Mouse (Mus musculus): Measurements from ENCODE around the gene Cdh5. TPM values are rescaled to one million over a fixed set of nuclear protein-coding genes. Genes with fewer than 3 reads are reported as not detected.
A peak's percentile ranks its signal among the peaks of the same experiment; 100 is the strongest.

The Cdh5 gene
- polyA plus RNA-seq, 1 experiment from 2014 or later: 17.1 TPM

DNA sequence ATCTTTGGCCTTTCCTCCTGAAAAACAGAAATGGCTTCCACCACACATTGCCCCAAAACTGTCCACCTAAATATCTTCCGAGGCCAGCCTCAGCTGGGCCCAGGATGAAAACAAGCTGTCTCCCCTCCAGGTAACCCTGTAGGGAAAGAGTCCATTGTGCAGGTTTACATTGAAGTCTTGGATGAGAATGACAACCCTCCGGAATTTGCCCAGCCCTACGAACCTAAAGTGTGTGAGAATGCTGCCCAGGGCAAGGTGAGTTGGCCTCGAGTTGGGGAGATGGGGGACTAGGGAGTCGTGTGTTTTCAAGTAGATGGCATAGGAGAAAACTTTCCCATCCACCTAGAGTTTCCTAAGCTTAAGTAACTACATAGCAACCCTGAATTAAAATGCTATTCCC is 36.2 kb downstream of the Cdh5 start:
- H3K27me3 ChIP-seq (replicated peaks; ENCODE audit: control insufficient read depth, insufficient read depth, low read length): no peaks in the 10 kb centered on the region

DNA sequence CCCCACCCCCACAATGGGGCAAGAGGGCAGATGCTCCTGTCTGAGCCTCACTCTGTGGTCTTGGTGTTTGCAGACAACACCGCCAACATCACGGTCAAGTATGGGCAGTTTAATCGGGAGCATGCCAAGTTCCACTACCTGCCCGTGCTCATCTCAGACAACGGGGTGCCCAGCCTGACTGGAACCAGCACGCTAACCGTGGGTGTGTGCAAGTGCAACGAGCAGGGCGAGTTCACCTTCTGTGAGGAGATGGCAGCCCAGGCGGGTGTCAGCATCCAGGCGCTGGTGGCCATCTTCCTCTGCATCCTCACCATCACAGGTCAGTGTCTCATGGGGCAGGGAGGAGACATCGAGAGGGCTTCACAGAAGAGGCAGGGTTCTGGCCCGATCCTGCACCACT is 39.2 kb downstream of the Cdh5 start:
- Histone ChIP-seq H3K9me3 (ENCODE audit: control insufficient read depth, low read length) (no peaks in the 10 kb centered on the region), H3K4me2 (no peak overlapping the region), H3K36me3 (ENCODE audit: control insufficient read depth, insufficient read depth, low read length) (no peaks in the 10 kb centered on the region), H3K4me3 (ENCODE audit: low read depth, low read length) (no peak overlapping the region), H3K27me3 (replicated peaks; ENCODE audit: control insufficient read depth, insufficient read depth, low read length) (no peaks in the 10 kb centered on the region), H3K9ac (ENCODE audit: low read depth, low read length) (no peak overlapping the region), H3K4me1 (replicated peaks; ENCODE audit: control insufficient read depth, insufficient read depth, low read length) (no peaks in the 10 kb centered on the region), H3K27ac (ENCODE audit: low read depth, low read length) (no peak overlapping the region)
- DNase-seq (ENCODE audit: low spot score) (no peak), ATAC-seq (replicated peaks; ENCODE audit: low FRiP score) (no peak)
- 91% methylated on average over 13 of the region's 13 CpGs for WGBS

More for the DNA sequence above, 36.2 kb downstream of the Cdh5 start:
- no peak for ATAC-seq (replicated peaks; ENCODE audit: low FRiP score)
- no peaks in the 10 kb centered on the region for H3K4me1 ChIP-seq (replicated peaks; ENCODE audit: control insufficient read depth, insufficient read depth, low read length)
- WGBS: 71% methylated on average over 5 of the region's 5 CpGs
- no peak overlapping the region for H3K4me2 ChIP-seq
- H3K4me3 ChIP-seq (ENCODE audit: low read depth, low read length): no peak overlapping the region
- no peak overlapping the region for H3K27ac ChIP-seq (ENCODE audit: low read depth, low read length)
- H3K9me3 ChIP-seq (ENCODE audit: control insufficient read depth, low read length): no peaks in the 10 kb centered on the region
- no peaks in the 10 kb centered on the region for H3K36me3 ChIP-seq (ENCODE audit: control insufficient read depth, insufficient read depth, low read length)
- DNase-seq (ENCODE audit: low spot score): no peak
- no peak overlapping the region for H3K9ac ChIP-seq (ENCODE audit: low read depth, low read length)

DNA sequence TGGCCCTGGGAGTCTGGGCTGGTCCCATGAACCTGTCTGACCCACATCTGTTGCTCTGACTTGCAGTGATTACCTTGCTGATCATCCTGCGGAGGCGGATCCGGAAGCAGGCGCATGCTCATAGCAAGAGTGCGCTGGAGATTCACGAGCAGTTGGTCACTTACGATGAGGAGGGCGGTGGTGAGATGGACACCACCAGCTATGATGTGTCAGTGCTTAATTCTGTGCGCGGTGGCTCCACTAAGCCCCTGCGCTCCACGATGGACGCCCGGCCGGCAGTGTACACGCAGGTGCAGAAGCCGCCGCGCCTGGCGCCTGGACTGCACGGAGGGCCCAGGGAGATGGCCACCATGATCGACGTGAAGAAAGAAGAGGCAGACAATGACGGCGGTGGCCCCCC is 41.0 kb downstream of the Cdh5 start:
- 82% methylated on average over 25 of the region's 25 CpGs for WGBS
- Histone ChIP-seq H3K27me3 (replicated peaks; ENCODE audit: control insufficient read depth, insufficient read depth, low read length) (no peaks in the 10 kb centered on the region), H3K4me3 (ENCODE audit: low read depth, low read length) (no peak overlapping the region), H3K36me3 (ENCODE audit: control insufficient read depth, insufficient read depth, low read length) (no peaks in the 10 kb centered on the region), H3K4me1 (replicated peaks; ENCODE audit: control insufficient read depth, insufficient read depth, low read length) (no peaks in the 10 kb centered on the region), H3K27ac (ENCODE audit: low read depth, low read length) (no peak overlapping the region), H3K9ac (ENCODE audit: low read depth, low read length) (no peak overlapping the region), H3K4me2 (no peak overlapping the region), H3K9me3 (ENCODE audit: control insufficient read depth, low read length) (no peaks in the 10 kb centered on the region)
- DNase-seq (ENCODE audit: low spot score) (no peak), ATAC-seq (replicated peaks; ENCODE audit: low FRiP score) (no peak)

DNA sequence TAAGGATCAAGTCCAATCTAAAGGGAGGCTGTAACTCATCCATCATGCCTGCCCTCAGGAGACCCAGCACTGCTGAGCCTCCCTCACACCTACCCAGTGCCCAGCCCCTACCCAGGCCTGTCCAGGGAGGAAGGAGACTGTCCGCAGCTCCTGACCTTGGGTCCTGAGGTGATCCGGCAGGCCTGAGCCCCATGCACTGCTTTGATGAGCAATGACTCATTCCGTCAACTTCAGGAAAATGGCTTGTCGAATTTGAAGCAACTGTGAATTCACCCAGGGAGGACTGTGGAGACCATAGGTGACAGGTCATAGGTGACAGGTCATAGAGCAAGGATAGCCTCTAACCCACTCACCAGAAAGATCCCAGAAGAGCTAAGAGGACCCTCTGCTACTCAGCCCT is 42.0 kb downstream of the Cdh5 start:
- 68% methylated on average over 4 of the region's 4 CpGs for WGBS
- no peak for DNase-seq (ENCODE audit: low spot score)

DNA sequence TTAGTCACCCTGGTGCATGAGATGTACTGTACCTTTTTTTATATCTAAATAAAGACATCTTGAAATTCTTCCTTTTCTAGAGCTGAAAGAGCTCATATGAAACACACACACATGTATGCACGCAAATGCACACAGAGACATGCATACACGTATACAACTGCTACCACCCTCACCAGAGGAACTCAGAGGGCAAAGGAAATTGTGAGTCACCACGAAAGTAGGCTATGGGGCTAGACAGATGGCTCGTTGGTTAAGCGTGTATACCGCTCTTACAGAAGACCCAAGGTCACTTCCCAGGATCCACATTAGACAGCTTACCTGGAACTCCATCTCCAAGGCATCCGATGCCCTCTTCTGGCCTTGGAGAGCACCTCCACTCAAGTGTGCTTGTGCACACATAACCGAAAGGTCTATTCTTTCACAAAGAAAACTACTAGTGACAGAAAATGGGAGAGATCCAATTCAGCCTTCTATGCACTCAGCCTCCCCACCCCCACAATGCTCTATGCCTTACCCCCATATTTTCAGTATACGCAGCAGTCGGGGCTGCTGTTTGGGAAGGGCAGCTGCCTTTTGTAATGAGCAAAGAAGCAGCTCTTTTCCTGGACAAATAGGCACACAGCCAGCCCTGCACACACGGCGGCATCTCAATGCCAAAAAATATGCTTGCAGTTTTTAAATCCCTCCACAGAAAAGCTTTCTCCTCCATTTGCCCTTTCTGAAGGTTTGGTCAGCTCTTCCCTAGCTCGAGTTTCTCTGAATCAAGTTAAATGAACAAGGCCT is 43.2 kb downstream of the Cdh5 start:
- Histone ChIP-seq H3K27ac (ENCODE audit: low read depth, low read length) (no peak overlapping the region), H3K9me3 (ENCODE audit: control insufficient read depth, low read length) (no peaks in the 10 kb centered on the region), H3K4me3 (ENCODE audit: low read depth, low read length) (no peak overlapping the region), H3K36me3 (ENCODE audit: control insufficient read depth, insufficient read depth, low read length) (no peaks in the 10 kb centered on the region), H3K9ac (ENCODE audit: low read depth, low read length) (no peak overlapping the region), H3K27me3 (replicated peaks; ENCODE audit: control insufficient read depth, insufficient read depth, low read length) (no peaks in the 10 kb centered on the region), H3K4me2 (no peak overlapping the region), H3K4me1 (replicated peaks; ENCODE audit: control insufficient read depth, insufficient read depth, low read length) (no peaks in the 10 kb centered on the region)
- 78% methylated on average over 13 of the region's 13 CpGs for WGBS
- ATAC-seq (replicated peaks; ENCODE audit: low FRiP score): no peak
- no peak for DNase-seq (ENCODE audit: low spot score)

More for the DNA sequence above, 42.0 kb downstream of the Cdh5 start:
- Histone ChIP-seq H3K27me3 (replicated peaks; ENCODE audit: control insufficient read depth, insufficient read depth, low read length) (no peaks in the 10 kb centered on the region), H3K27ac (ENCODE audit: low read depth, low read length) (no peak overlapping the region), H3K36me3 (ENCODE audit: control insufficient read depth, insufficient read depth, low read length) (no peaks in the 10 kb centered on the region), H3K4me2 (no peak overlapping the region), H3K4me3 (ENCODE audit: low read depth, low read length) (no peak overlapping the region), H3K4me1 (replicated peaks; ENCODE audit: control insufficient read depth, insufficient read depth, low read length) (no peaks in the 10 kb centered on the region), H3K9me3 (ENCODE audit: control insufficient read depth, low read length) (no peaks in the 10 kb centered on the region), H3K9ac (ENCODE audit: low read depth, low read length) (no peak overlapping the region)
- no peak for ATAC-seq (replicated peaks; ENCODE audit: low FRiP score)

DNA sequence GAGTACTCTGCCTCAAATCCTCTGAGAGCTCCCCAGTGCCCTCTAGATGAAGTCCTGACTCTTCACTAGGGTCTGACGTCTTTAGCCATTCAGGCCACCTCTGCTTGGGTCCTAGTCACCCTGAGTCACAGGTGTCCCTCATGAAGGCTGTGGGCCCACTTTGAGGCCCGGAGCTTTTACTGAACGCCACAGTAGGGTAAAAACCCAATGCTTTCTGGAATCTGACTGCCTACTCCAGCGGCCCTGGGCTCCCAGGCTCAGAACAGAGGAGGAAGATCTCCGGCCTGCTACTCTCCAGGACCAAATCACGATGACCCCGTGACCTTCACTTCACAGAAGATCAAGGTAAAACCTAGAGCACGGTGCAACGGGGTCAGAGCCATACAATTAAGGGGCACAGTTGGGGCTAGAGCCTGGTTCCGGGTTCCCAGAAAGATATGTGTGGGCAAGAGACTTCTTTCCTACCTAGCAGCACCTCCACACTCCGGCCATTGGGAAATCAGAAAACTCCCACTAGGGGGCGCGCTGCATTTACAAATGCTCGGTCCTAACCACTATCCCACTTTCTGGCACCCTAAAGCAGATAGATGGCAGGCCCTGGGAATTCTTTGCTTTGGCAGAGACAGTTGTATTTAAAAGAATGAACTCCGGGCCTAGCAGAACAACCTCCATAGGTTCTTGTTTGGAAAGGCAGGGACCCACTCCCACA is 44.7 kb downstream of the Cdh5 start:
- Histone ChIP-seq H3K4me2 (no peak overlapping the region), H3K4me1 (replicated peaks; ENCODE audit: control insufficient read depth, insufficient read depth, low read length) (no peaks in the 10 kb centered on the region), H3K9me3 (ENCODE audit: control insufficient read depth, low read length) (no peaks in the 10 kb centered on the region), H3K27ac (ENCODE audit: low read depth, low read length) (no peak overlapping the region), H3K36me3 (ENCODE audit: control insufficient read depth, insufficient read depth, low read length) (no peaks in the 10 kb centered on the region), H3K9ac (ENCODE audit: low read depth, low read length) (no peak overlapping the region), H3K27me3 (replicated peaks; ENCODE audit: control insufficient read depth, insufficient read depth, low read length) (no peaks in the 10 kb centered on the region), H3K4me3 (ENCODE audit: low read depth, low read length) (no peak overlapping the region)
- DNase-seq (ENCODE audit: low spot score) (peak; percentile 79), ATAC-seq (replicated peaks; ENCODE audit: low FRiP score) (peak; percentile 57)
- 32% methylated on average over 15 of the region's 15 CpGs for WGBS

DNA sequence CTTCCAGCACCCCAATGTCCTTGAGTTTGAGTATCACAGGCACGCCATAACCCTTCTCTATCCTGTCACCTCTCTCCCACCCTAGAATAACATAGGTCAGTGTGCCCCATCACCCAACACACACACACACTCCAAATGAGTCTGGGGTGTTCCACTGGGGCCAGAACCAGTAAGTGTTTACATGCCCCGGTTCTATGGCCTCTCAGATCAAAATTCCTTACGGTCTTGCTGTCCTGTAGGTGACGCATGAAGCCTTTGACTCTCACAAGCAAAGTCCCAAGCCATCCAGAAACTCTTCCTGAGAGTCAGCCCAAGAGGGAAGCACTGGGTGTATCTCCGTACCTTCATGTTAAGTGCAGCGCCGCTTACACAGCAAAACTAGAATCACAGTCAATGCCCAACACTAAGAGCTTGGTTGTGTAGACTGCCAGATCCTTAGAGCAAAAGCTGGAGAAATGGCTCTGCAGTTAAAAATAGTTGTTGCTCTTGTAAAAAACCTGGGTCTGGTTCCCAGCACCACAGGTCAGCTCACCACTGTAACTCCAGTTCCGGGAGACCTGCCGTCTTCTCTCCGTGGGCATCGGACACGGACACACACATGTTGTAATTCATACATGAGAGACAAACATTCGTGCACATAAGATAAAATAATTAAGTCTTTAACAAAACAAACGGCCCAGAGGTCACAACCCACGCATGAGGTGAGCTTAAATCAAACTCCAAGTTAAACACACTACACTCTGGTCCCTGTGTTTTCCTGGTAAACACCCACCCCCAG is 45.5 kb downstream of the Cdh5 start:
- DNase-seq (ENCODE audit: low spot score): no peak
- ATAC-seq (replicated peaks; ENCODE audit: low FRiP score): peak; percentile 20; the same call in 1 of the 2 replicates
- no peaks in the 10 kb centered on the region for H3K36me3 ChIP-seq (ENCODE audit: control insufficient read depth, insufficient read depth, low read length)
- H3K4me1 ChIP-seq (replicated peaks; ENCODE audit: control insufficient read depth, insufficient read depth, low read length): no peaks in the 10 kb centered on the region
- no peaks in the 10 kb centered on the region for H3K27me3 ChIP-seq (replicated peaks; ENCODE audit: control insufficient read depth, insufficient read depth, low read length)
- H3K27ac ChIP-seq (ENCODE audit: low read depth, low read length): no peak overlapping the region
- 85% methylated on average over 15 of the region's 15 CpGs for WGBS
- no peak overlapping the region for H3K4me2 ChIP-seq
- H3K4me3 ChIP-seq (ENCODE audit: low read depth, low read length): no peak overlapping the region
- no peak overlapping the region for H3K9ac ChIP-seq (ENCODE audit: low read depth, low read length)
- H3K9me3 ChIP-seq (ENCODE audit: control insufficient read depth, low read length): no peaks in the 10 kb centered on the region

DNA sequence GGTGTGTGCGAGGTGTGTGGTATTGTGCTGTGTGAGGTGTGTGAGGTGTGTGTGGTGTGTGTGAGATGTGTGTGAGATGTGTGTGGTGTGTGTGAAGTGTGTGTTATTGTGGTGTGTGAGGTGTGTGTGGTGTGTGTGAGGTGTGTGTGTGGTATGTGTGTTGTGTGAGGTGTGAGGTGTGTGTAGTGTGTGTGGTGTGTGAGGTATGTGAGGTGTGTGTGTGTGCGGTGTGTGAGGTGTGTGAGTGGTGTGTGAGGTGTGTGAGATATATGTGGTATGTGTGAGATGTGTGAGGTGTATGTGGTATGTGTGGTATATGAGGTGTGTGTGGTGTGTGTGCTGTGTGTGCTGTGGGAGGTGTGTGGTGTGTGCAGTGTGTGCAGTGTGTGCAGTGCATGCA is 46.5 kb downstream of the Cdh5 start:
- no peaks in the 10 kb centered on the region for H3K27me3 ChIP-seq (replicated peaks; ENCODE audit: control insufficient read depth, insufficient read depth, low read length)
- no peak overlapping the region for H3K27ac ChIP-seq (ENCODE audit: low read depth, low read length)
- H3K4me3 ChIP-seq (ENCODE audit: low read depth, low read length): no peak overlapping the region
- no peaks in the 10 kb centered on the region for H3K36me3 ChIP-seq (ENCODE audit: control insufficient read depth, insufficient read depth, low read length)
- no peaks in the 10 kb centered on the region for H3K4me1 ChIP-seq (replicated peaks; ENCODE audit: control insufficient read depth, insufficient read depth, low read length)
- 94% methylated on average over 2 of the region's 2 CpGs for WGBS
- H3K9me3 ChIP-seq (ENCODE audit: control insufficient read depth, low read length): no peaks in the 10 kb centered on the region
- DNase-seq (ENCODE audit: low spot score): no peak
- ATAC-seq (replicated peaks; ENCODE audit: low FRiP score): 0 out of 2 replicates have a peak, but pooled peaks have one; percentile 15
- no peak overlapping the region for H3K9ac ChIP-seq (ENCODE audit: low read depth, low read length)
- no peak overlapping the region for H3K4me2 ChIP-seq
